Mouse (Mus musculus) stomach, postnatal 0 days (tissue): Measurements from ENCODE around the gene Perm1. TPM values are rescaled to one million over a fixed set of nuclear protein-coding genes. Genes with fewer than 3 reads are reported as not detected.
A peak's percentile ranks its signal among the peaks of the same experiment; 100 is the strongest.

Experiments
- ATAC-seq: fragments of 200-750 bp; cut with Nextera tagmentation; 2 replicates; pipeline ENCODE4 v1.8.0; 2017; ENCODE audit not compliant: low FRiP score, low TSS enrichment
- DNase-seq: peaks from one replicate; pipeline ENCODE4 v3.0.0-alpha.2; 2016; ENCODE audit warnings: low spot score
- H3K27ac ChIP-seq: fragments of 300-500 bp; sonication (generic); replicated peaks from 2 replicates; pipeline ENCODE4 v1.5.1; 2014; ENCODE audit warnings: mild to moderate bottlenecking, control low read depth
- H3K27me3 ChIP-seq: fragments of 300-500 bp; sonication (generic); 2 replicates; pipeline ENCODE4 v1.6.1; 2014; ENCODE audit warnings: low read length; ENCODE audit not compliant: control insufficient read depth, insufficient read depth
- H3K36me3 ChIP-seq: fragments of 300-500 bp; sonication (generic); 2 replicates; pipeline ENCODE4 v1.6.1; 2014; ENCODE audit warnings: low read length, mixed read lengths; ENCODE audit not compliant: control insufficient read depth, insufficient read depth
- H3K4me1 ChIP-seq: fragments of 300-500 bp; sonication (generic); replicated peaks from 2 replicates; pipeline ENCODE4 v1.6.1; 2014; ENCODE audit warnings: antibody characterized with exemption; ENCODE audit not compliant: control insufficient read depth, insufficient read depth
- H3K4me2 ChIP-seq: fragments of 300-500 bp; sonication (generic); replicated peaks from 2 replicates; pipeline ENCODE4 v1.6.1; 2014; ENCODE audit warnings: low read depth, mild to moderate bottlenecking, control low read depth, moderate library complexity
- H3K4me3 ChIP-seq: fragments of 300-500 bp; sonication (generic); 2 replicates; pipeline ENCODE4 v1.5.1; 2014; ENCODE audit warnings: low read depth, low read length, control low read depth
- H3K9ac ChIP-seq: fragments of 300-500 bp; sonication (generic); 2 replicates; pipeline ENCODE4 v1.6.1; 2014; ENCODE audit warnings: mild to moderate bottlenecking, low read length, control low read depth, mixed read lengths
- H3K9me3 ChIP-seq: fragments of 300-500 bp; sonication (generic); 2 replicates; pipeline ENCODE4 v1.6.1; 2016; ENCODE audit warnings: low read length; ENCODE audit not compliant: control insufficient read depth
- CTCF ChIP-seq: IDR thresholded peaks from 2 replicates; pipeline ENCODE4 v1.5.1; 2016; ENCODE audit warnings: antibody characterized with exemption, low read depth, mild to moderate bottlenecking, moderate library complexity
- EP300 ChIP-seq: optimal IDR thresholded peaks from 2 replicates; pipeline ENCODE3; 2016; ENCODE audit warnings: antibody characterized with exemption
- WGBS: fragments of 180-500 bp; shearing (Covaris S2); extraction: QIAGEN DNeasy Blood & Tissue Kit; methylation state at CpG from one replicate; pipeline ENCODE4 v1.1.7; 2014; 5-methylcytosine and 5-hydroxymethylcytosine counted together
- polyA plus RNA-seq: library from polyadenylated mRNA; unstranded; fragments of >200 nt; fragmentation: Nextera tagmentation; extraction: Ambion mirVana; gene quantifications from 2 replicates; pipeline ENCODE4 v1.2.1, GENCODE M21; 2015

Gene Perm1
- polyA plus RNA-seq, 1 experiment from 2014 or later: 4.0 TPM

- no peak for TF ChIP-seq EP300
- no peak for TF ChIP-seq CTCF
- H3K27me3 ChIP-seq: no peaks in the 10 kb centered on the region
- H3K36me3 ChIP-seq: no peaks in the 10 kb centered on the region; the same call in 1 of the 2 replicates
- 4% methylated on average over 35 of the region's 35 CpGs for WGBS
- no peaks in the 10 kb centered on the region for H3K9me3 ChIP-seq
- H3K4me3 ChIP-seq: peak overlapping the region; percentile 88
- H3K4me2 ChIP-seq: peak overlapping the region; percentile 94
- H3K4me1 ChIP-seq: peaks cover 14% of the 10 kb centered on the region
- H3K27ac ChIP-seq: peak overlapping the region; percentile 83
- ATAC-seq (no peak), DNase-seq (peak; percentile 76)
- H3K9ac ChIP-seq: peak overlapping the region; percentile 84
Measured at GRCm38 (mm10) chr4:156195927-156196870, 19.5 kb upstream of the Perm1 start.

GRCm38 (mm10) chr4:156197131-156197828 lies 18.4 kb upstream of the Perm1 start, which contains the start of gene Agrn:
Agrn (minus strand) TSS chr4:156197488.
- Histone ChIP-seq H3K9me3 (no peaks in the 10 kb centered on the region), H3K9ac (peak within 1 kb of the TSS; percentile 84), H3K27ac (peak within 1 kb of the TSS; percentile 92), H3K4me2 (peak within 1 kb of the TSS; percentile 94), H3K4me3 (peak within 1 kb of the TSS; percentile 88), H3K27me3 (no peaks in the 10 kb centered on the region), H3K4me1 (peaks cover 11% of the 10 kb centered on the region), H3K36me3 (no peaks in the 10 kb centered on the region; the same call in 1 of the 2 replicates)
- DNase-seq (peak; percentile 82), ATAC-seq (peak; percentile 80)
- under 1% methylated on average over 33 of the region's 88 CpGs for WGBS
- TF ChIP-seq CTCF (no peak), EP300 (no peak)

DNA sequence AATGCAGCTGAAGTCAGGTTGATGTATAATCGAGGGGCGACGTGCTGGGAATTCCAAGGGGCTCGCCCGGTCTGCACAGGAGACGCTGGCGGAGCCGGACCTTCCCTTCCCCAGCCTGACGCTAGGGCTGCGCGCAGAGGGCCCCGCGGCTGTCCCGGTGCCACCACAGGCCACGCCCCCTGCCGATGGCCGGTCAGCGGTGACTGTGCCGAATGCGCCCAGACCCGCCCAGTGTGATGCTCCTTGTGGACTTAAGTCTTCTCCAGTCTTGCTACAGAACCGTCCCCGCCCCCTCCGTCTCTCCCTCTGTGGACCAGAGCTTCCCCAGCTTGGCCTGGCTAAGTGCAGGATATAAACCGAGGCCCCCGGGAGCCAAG lies 17.9 kb upstream of the Perm1 start:
- under 1% methylated on average over 23 of the region's 26 CpGs for WGBS
- H3K9ac ChIP-seq: peak overlapping the region; percentile 64
- ATAC-seq: peak; percentile 91

GRCm38 (mm10) chr4:156200623-156201475 lies 14.8 kb upstream of the Perm1 start, which contains the start of gene Isg15:
Isg15 (minus strand) TSS chr4:156200818.
- WGBS: 54% methylated on average over 10 of the region's 10 CpGs
- Histone ChIP-seq H3K27ac (no peak within 1 kb of the TSS), H3K9ac (no peak within 1 kb of the TSS), H3K9me3 (no peaks in the 10 kb centered on the region), H3K4me2 (peak within 1 kb of the TSS; percentile 29), H3K4me3 (no peak within 1 kb of the TSS), H3K27me3 (no peaks in the 10 kb centered on the region), H3K4me1 (peaks cover 9% of the 10 kb centered on the region), H3K36me3 (no peaks in the 10 kb centered on the region)
- DNase-seq: no peak
- no peak for TF ChIP-seq EP300
- TF ChIP-seq CTCF: no peak
- no peak for ATAC-seq

More for the DNA sequence above, 17.9 kb upstream of the Perm1 start:
- peak overlapping the region; percentile 92 for H3K27ac ChIP-seq
- peak overlapping the region; percentile 61 for H3K4me2 ChIP-seq
- no peak for TF ChIP-seq EP300
- peak; percentile 55 for TF ChIP-seq CTCF
- peaks cover 8% of the 10 kb centered on the region for H3K4me1 ChIP-seq
- peak overlapping the region; percentile 88 for H3K4me3 ChIP-seq
- no peaks in the 10 kb centered on the region for H3K27me3 ChIP-seq
- DNase-seq: peak; percentile 93
- H3K9me3 ChIP-seq: no peaks in the 10 kb centered on the region
- no peaks in the 10 kb centered on the region; the same call in 1 of the 2 replicates for H3K36me3 ChIP-seq

DNA sequence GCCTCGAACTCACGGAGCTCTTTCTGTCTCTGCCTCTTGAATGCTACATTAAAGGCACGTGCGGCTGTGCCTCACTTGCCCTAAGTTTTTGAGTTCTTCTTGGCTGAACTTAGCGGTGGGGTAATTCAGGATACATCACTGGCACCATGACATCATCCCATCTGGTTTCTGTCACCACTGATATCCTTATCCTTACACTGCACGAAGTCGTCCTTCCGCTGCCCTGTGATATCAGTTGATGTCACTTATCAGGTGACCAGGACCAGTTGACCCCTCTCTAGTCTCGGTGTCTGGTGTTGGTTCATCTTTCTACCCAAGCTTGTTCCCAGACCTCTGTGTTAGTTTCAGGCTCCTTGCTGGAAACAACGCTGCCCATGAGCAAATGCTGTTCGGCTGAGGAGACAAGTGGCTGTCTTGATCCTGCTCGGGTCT lies 13.2 kb upstream of the Perm1 start:
- DNase-seq: no peak
- ATAC-seq: no peak

More for the DNA sequence above, 13.2 kb upstream of the Perm1 start:
- Histone ChIP-seq H3K9ac (peak overlapping the region; percentile 69; the same call in 1 of the 2 replicates), H3K27ac (peak overlapping the region; percentile 69), H3K27me3 (no peaks in the 10 kb centered on the region), H3K4me2 (peak overlapping the region; percentile 92), H3K4me3 (peak overlapping the region; percentile 54; the same call in 1 of the 2 replicates), H3K36me3 (no peaks in the 10 kb centered on the region), H3K9me3 (no peaks in the 10 kb centered on the region), H3K4me1 (peaks cover 5% of the 10 kb centered on the region; the same call in 1 of the 2 replicates)
- no peak for TF ChIP-seq EP300
- TF ChIP-seq CTCF: no peak
- 39% methylated on average over 12 of the region's 12 CpGs for WGBS
